Mouse (Mus musculus): ENCODE measurements around the gene Lrrc4c. TPM values are rescaled to one million over a fixed set of nuclear protein-coding genes. Genes with fewer than 3 reads are reported as not detected.

Gene Lrrc4c
- polyA plus RNA-seq, 1 experiment from 2014 or later, result 0.09 TPM

DNA sequence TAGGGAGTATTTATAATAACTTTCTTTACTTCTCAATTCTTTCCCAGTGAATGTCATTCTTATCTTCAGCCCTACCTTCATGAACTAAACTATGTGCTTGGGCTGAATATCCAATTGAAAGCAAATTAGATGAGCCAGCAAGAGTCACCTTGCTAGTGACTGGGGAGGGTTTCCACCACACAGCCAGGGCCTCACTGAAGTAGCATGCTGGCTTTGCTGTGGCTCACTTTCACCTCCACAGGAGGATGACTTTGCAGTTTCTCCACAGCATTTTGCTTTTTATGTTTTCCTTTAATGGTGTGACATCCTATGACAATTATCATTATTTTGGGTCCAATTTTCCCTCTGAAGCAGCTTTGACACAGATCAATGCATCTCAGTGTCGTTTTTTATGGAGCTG lies 1000.0 kb downstream of the Lrrc4c start:
- H3K27me3 ChIP-seq (ENCODE audit: control insufficient read depth, insufficient read depth, low read depth, low read length), result no peaks in the 10 kb centered on the region
- no peaks in the 10 kb centered on the region for H3K9me3 ChIP-seq (replicated peaks; ENCODE audit: control insufficient read depth, low read length)
- WGBS (ENCODE audit: insufficient replicate concordance), result 46% methylated on average over 1 of the region's 1 CpGs
- no peak overlapping the region for H3K9ac ChIP-seq (ENCODE audit: low read depth, low read length)
- no peak overlapping the region for H3K4me2 ChIP-seq (ENCODE audit: low read depth, low read length)
- no peak for ATAC-seq (ENCODE audit: low read depth)
- no peaks in the 10 kb centered on the region for H3K36me3 ChIP-seq (ENCODE audit: control insufficient read depth, insufficient read depth)
- H3K4me3 ChIP-seq (ENCODE audit: low read depth, low read length), result no peak overlapping the region
- H3K4me1 ChIP-seq (ENCODE audit: control insufficient read depth, low read depth, low read length), result no peaks in the 10 kb centered on the region
- H3K27ac ChIP-seq (ENCODE audit: low read length), result no peak overlapping the region

DNA sequence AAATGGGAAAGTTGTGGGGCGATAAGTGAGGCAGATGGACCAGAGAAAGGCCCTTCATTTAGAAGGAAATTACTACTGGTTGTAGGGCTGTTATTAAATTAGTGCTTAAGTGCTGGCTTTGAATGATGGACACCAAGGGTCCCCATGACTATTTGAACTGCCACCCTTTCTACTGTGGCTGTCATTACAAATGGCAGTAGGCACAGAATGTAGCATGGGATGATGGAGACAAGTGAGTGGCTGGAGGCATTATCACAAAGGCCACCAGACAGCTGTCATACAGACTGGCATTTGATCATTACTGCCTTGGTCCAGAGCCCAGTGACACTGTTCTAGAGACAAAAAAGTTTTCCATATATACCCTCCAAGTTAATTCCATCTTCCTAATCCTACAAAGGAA lies 1000.6 kb downstream of the Lrrc4c start:
- WGBS (ENCODE audit: insufficient replicate concordance), result 65% methylated on average over 1 of the region's 1 CpGs
- Histone ChIP-seq H3K27me3 (ENCODE audit: control insufficient read depth, insufficient read depth, low read depth, low read length) (no peaks in the 10 kb centered on the region), H3K36me3 (ENCODE audit: control insufficient read depth, insufficient read depth) (no peaks in the 10 kb centered on the region), H3K4me2 (ENCODE audit: low read depth, low read length) (no peak overlapping the region), H3K4me1 (ENCODE audit: control insufficient read depth, low read depth, low read length) (no peaks in the 10 kb centered on the region), H3K9me3 (replicated peaks; ENCODE audit: control insufficient read depth, low read length) (no peaks in the 10 kb centered on the region), H3K4me3 (ENCODE audit: low read depth, low read length) (no peak overlapping the region), H3K27ac (ENCODE audit: low read length) (no peak overlapping the region), H3K9ac (ENCODE audit: low read depth, low read length) (no peak overlapping the region)
- no peak for ATAC-seq (ENCODE audit: low read depth)

DNA sequence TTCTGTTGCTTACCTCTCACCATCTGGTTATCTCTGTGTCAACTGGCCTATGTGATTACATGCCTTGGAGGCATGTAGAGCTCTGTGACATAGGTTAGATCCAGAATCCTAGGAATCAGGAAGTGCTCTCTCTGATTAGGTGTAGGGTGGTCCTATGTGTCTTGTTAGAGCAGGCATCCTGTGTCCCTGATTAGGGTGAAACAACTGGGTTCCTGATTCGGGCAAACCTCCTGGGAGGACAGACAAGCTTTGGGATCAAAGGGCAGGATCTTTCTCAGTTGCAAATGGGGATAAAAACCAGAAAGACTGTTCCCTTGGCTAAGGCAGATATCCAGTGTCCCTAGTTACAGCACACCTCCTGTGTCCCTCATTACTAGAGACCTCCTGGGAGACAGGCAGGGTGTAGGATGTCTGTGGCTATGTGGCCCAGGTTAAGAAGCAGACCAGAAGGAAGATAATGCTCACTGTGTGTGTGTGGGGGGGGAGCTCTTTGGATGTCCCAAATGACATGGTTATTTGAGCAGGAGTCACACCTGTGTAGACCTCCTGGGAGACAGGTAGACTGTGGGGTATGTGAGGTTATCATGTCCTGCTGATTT lies 1014.2 kb downstream of the Lrrc4c start:
- Histone ChIP-seq H3K27me3 (ENCODE audit: control insufficient read depth, insufficient read depth, low read depth, low read length) (no peaks in the 10 kb centered on the region), H3K9ac (ENCODE audit: low read depth, low read length) (no peak overlapping the region), H3K9me3 (replicated peaks; ENCODE audit: control insufficient read depth, low read length) (no peaks in the 10 kb centered on the region)

DNA sequence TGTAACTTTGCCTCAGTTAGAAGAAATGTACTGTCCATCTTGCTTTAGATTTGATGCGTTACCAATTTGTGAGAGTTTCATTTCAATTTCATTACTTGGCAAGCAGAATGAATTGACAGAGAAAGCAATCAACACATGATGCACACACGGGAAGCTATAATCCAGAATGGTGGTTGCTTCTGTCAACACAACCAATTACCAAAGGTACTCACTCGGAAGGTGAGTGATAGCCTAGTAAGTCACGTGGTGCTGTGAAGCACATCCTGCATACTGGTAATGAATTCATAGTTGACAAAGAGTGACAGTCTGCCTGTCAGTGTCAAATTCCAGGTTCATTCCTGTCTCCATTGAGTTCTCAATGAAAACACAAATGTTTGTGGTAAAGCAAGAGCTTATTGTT lies 1021.7 kb downstream of the Lrrc4c start:
- no peaks in the 10 kb centered on the region for H3K36me3 ChIP-seq (ENCODE audit: control insufficient read depth, insufficient read depth)
- WGBS (ENCODE audit: insufficient replicate concordance), result 65% methylated on average over 4 of the region's 4 CpGs
- no peak for ATAC-seq (ENCODE audit: low read depth)
- H3K9ac ChIP-seq (ENCODE audit: low read depth, low read length), result no peak overlapping the region
- no peaks in the 10 kb centered on the region for H3K9me3 ChIP-seq (replicated peaks; ENCODE audit: control insufficient read depth, low read length)
- H3K27ac ChIP-seq (ENCODE audit: low read length), result no peak overlapping the region
- H3K4me3 ChIP-seq (ENCODE audit: low read depth, low read length), result no peak overlapping the region
- no peak overlapping the region for H3K4me2 ChIP-seq (ENCODE audit: low read depth, low read length)
- H3K27me3 ChIP-seq (ENCODE audit: control insufficient read depth, insufficient read depth, low read depth, low read length), result no peaks in the 10 kb centered on the region
- H3K4me1 ChIP-seq (ENCODE audit: control insufficient read depth, low read depth, low read length), result no peaks in the 10 kb centered on the region

More for the DNA sequence above, 1014.2 kb downstream of the Lrrc4c start:
- H3K27ac ChIP-seq (ENCODE audit: low read length), result no peak overlapping the region
- no peak overlapping the region for H3K4me3 ChIP-seq (ENCODE audit: low read depth, low read length)
- ATAC-seq (ENCODE audit: low read depth), result no peak
- no peaks in the 10 kb centered on the region for H3K36me3 ChIP-seq (ENCODE audit: control insufficient read depth, insufficient read depth)
- H3K4me2 ChIP-seq (ENCODE audit: low read depth, low read length), result no peak overlapping the region
- WGBS (ENCODE audit: insufficient replicate concordance), result 33% methylated on average over 1 of the region's 1 CpGs
- no peaks in the 10 kb centered on the region for H3K4me1 ChIP-seq (ENCODE audit: control insufficient read depth, low read depth, low read length)

DNA sequence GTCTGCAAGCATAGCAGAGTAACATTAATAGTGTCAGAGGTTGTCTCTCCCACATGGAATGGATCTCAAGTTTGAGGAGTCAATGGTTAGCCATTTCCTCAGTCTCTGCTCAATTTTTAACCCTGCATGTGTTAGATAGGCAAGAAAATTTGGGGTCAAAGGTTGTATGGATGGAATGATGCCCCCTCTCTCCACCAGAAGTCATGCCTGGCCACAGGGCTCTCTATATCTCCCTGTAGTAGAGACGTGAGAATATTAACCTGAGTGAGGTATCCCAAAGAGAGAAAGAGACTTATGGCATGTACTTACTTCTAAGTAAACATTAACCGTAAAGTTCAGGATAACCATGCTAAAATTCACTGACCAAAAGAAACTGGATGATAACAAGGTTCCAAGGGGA lies 1043.3 kb downstream of the Lrrc4c start:
- no peak overlapping the region for H3K9ac ChIP-seq (ENCODE audit: low read depth, low read length)
- WGBS (ENCODE audit: insufficient replicate concordance), result 64% methylated on average over 2 of the region's 2 CpGs
- ATAC-seq (ENCODE audit: low read depth), result no peak

DNA sequence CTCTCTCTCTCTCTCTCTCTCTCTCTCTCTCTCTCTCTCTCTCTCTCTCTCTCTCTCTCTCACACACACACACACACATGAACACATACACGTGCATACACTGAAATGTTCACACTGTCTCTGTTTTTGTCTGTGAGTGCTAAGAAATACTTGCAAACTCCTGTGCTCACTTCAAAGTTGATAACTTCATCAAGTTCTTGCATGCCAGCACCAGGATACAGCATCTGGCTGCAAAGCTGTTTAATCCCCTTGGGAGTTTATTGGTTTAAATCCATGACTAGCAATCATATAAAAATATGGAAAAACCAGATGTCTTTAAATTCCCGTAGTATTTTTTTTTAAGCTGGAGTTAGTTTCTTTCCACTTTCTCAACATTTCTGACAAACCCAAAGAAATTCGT lies 1052.0 kb downstream of the Lrrc4c start:
- H3K4me2 ChIP-seq (ENCODE audit: low read depth, low read length), result no peak overlapping the region
- H3K4me3 ChIP-seq (ENCODE audit: low read depth, low read length), result no peak overlapping the region
- no peaks in the 10 kb centered on the region for H3K27me3 ChIP-seq (ENCODE audit: control insufficient read depth, insufficient read depth, low read depth, low read length)
- no peak overlapping the region for H3K27ac ChIP-seq (ENCODE audit: low read length)
- ATAC-seq (ENCODE audit: low read depth), result no peak
- no peaks in the 10 kb centered on the region for H3K36me3 ChIP-seq (ENCODE audit: control insufficient read depth, insufficient read depth)
- H3K4me1 ChIP-seq (ENCODE audit: control insufficient read depth, low read depth, low read length), result no peaks in the 10 kb centered on the region
- H3K9ac ChIP-seq (ENCODE audit: low read depth, low read length), result no peak overlapping the region
- WGBS (ENCODE audit: insufficient replicate concordance), result 52% methylated on average over 3 of the region's 3 CpGs
- H3K9me3 ChIP-seq (replicated peaks; ENCODE audit: control insufficient read depth, low read length), result no peaks in the 10 kb centered on the region

More for the DNA sequence above, 1043.3 kb downstream of the Lrrc4c start:
- Histone ChIP-seq H3K4me2 (ENCODE audit: low read depth, low read length) (no peak overlapping the region), H3K4me1 (ENCODE audit: control insufficient read depth, low read depth, low read length) (no peaks in the 10 kb centered on the region), H3K36me3 (ENCODE audit: control insufficient read depth, insufficient read depth) (no peaks in the 10 kb centered on the region), H3K27ac (ENCODE audit: low read length) (no peak overlapping the region), H3K4me3 (ENCODE audit: low read depth, low read length) (no peak overlapping the region), H3K27me3 (ENCODE audit: control insufficient read depth, insufficient read depth, low read depth, low read length) (no peaks in the 10 kb centered on the region), H3K9me3 (replicated peaks; ENCODE audit: control insufficient read depth, low read length) (no peaks in the 10 kb centered on the region)

DNA sequence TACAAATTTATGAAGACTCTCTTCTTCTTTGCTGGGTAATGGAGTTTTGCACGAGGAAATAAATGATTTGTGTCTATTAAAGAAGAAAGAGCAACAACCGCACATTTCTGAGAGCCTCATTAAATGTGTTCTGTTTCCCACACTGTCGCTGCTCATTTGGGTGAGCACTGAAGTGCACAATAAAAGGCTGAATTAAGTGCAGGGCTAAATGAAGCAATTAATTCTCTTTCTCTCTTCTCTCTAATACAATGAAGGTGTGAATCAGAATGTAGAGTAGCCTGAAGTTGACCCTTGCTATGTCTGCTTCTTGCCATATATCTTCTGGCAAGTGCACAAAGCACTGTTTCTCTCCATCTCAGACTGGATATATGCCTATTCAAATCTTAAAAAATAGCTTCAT lies 1073.5 kb downstream of the Lrrc4c start:
- Histone ChIP-seq H3K36me3 (ENCODE audit: control insufficient read depth, insufficient read depth) (no peaks in the 10 kb centered on the region), H3K27me3 (ENCODE audit: control insufficient read depth, insufficient read depth, low read depth, low read length) (no peaks in the 10 kb centered on the region), H3K9ac (ENCODE audit: low read depth, low read length) (no peak overlapping the region), H3K4me2 (ENCODE audit: low read depth, low read length) (no peak overlapping the region), H3K27ac (ENCODE audit: low read length) (no peak overlapping the region), H3K4me3 (ENCODE audit: low read depth, low read length) (no peak overlapping the region), H3K4me1 (ENCODE audit: control insufficient read depth, low read depth, low read length) (no peaks in the 10 kb centered on the region), H3K9me3 (replicated peaks; ENCODE audit: control insufficient read depth, low read length) (no peaks in the 10 kb centered on the region)
- no peak for ATAC-seq (ENCODE audit: low read depth)
- WGBS (ENCODE audit: insufficient replicate concordance), result 53% methylated on average over 3 of the region's 3 CpGs

DNA sequence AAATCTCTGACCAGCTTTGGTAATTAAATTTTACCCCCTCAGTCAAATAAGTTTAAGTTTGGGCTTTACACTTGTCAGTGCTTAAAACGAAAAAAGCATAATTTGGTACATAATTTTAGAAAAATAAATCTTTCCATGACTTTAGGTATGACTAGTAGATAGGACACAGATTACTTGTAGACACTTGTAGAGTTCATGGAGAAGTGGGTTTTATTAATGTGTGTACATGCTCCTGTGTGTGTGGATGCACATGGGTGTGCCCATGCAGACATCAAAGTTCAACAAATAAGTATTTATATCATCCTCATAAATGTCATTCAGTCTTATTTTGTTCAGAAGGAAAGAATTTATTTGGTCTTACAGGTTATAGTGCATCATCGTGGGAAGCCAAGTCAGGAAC lies 1073.9 kb downstream of the Lrrc4c start:
- Histone ChIP-seq H3K9me3 (replicated peaks; ENCODE audit: control insufficient read depth, low read length) (no peaks in the 10 kb centered on the region), H3K9ac (ENCODE audit: low read depth, low read length) (no peak overlapping the region), H3K4me3 (ENCODE audit: low read depth, low read length) (no peak overlapping the region), H3K4me2 (ENCODE audit: low read depth, low read length) (no peak overlapping the region), H3K4me1 (ENCODE audit: control insufficient read depth, low read depth, low read length) (no peaks in the 10 kb centered on the region), H3K27ac (ENCODE audit: low read length) (no peak overlapping the region), H3K27me3 (ENCODE audit: control insufficient read depth, insufficient read depth, low read depth, low read length) (no peaks in the 10 kb centered on the region), H3K36me3 (ENCODE audit: control insufficient read depth, insufficient read depth) (no peaks in the 10 kb centered on the region)
- ATAC-seq (ENCODE audit: low read depth), result no peak
- 40% methylated on average over 2 of the region's 2 CpGs for WGBS (ENCODE audit: insufficient replicate concordance)

DNA sequence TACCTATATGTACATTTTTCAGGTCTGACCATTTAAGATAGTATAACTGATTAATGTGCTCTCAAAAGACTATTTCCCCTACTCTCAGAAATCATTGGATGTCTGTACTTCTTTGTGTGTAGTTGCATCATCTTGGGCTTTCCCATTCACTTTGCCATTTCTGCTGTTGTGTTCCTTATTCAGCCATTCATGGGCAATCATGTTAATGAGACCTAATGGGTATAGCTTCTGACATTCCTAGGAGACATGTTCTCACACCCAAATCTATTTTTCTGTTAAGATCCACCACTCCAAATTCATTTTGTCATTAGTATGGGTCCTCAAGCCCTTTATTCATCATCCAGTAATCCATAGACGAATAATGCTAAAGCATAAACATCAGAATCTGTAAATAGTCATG lies 1095.1 kb downstream of the Lrrc4c start:
- Histone ChIP-seq H3K4me2 (ENCODE audit: low read depth, low read length) (no peak overlapping the region), H3K9me3 (replicated peaks; ENCODE audit: control insufficient read depth, low read length) (no peaks in the 10 kb centered on the region), H3K27ac (ENCODE audit: low read length) (no peak overlapping the region), H3K27me3 (ENCODE audit: control insufficient read depth, insufficient read depth, low read depth, low read length) (no peaks in the 10 kb centered on the region), H3K4me1 (ENCODE audit: control insufficient read depth, low read depth, low read length) (no peaks in the 10 kb centered on the region), H3K9ac (ENCODE audit: low read depth, low read length) (no peak overlapping the region), H3K4me3 (ENCODE audit: low read depth, low read length) (no peak overlapping the region), H3K36me3 (ENCODE audit: control insufficient read depth, insufficient read depth) (no peaks in the 10 kb centered on the region)
- no peak for ATAC-seq (ENCODE audit: low read depth)
- 36% methylated on average over 1 of the region's 1 CpGs for WGBS (ENCODE audit: insufficient replicate concordance)

Data from liver, embryonic 16.5 days (tissue).